Mouse (Mus musculus) heart, adult 2 months (tissue): Measurements from ENCODE around the gene Cuta.

Experiments used
- CTCF ChIP-seq: fragments of 200-600 bp; IDR thresholded peaks from 2 replicates; pipeline ENCODE4 v1.8.1; 2022; ENCODE audit warnings: antibody characterized with exemption, mild to moderate bottlenecking, moderate library complexity
- POLR2A ChIP-seq: fragments of 200-500 bp; IDR thresholded peaks from 2 replicates; pipeline ENCODE4 v1.6.1; 2011; ENCODE audit warnings: mild to moderate bottlenecking, low read depth, low read length, control low read depth; ENCODE audit not compliant: insufficient read depth

DNA sequence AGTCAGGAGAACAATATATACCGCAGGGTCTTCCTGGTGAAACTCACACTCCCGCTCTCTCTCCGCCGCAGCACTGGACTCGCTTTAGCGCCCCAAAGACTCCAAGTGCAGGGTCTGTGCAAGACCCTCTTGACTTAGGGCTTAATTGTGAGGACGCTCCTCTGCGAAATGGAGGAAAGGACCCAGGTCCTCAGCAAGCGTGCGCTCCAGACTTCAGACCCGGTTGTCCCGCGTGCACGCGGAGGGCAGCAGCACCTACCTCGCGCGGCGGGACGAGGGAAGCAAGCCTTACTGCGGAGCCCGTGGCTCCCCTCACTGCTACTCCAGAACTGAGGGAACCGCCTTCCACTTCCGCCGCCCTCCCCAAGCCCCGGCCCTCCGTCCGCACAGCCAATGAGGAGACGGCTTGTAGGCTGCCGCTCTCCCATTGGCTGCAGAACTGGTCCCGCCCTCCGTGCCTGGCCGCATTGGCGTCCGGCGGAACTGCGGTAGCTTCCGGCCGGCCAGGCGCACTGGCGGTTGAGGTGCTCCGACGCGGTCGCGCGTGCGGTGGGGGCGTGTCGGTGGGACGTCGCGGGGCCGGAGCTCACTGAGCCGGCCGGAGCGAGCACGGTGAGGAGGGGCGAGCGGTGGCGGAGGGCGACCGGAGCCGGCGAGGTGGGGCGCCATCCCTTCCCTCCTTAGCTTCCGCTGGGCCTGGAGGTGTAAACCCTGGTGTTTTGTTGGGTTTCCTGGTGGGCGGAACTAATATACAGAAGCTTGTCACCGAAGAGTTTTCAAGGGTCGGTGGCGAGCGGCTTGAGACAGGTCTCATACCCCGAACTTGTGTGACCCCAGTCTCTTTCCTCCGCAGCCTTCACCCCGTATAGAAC lies 33.6 kb upstream of the Cuta start, which contains the start of gene Zbtb9:
- TF ChIP-seq CTCF (no peak), POLR2A (peak; percentile 99)
